Mouse (Mus musculus) myocyte (in vitro differentiated cells): Measurements from ENCODE around the gene S100a10.

Experiments used
- CEBPB ChIP-seq: IDR thresholded peaks from 2 replicates; pipeline ENCODE4 v1.6.1; 2011; ENCODE audit warnings: mild to moderate bottlenecking, moderate library complexity; ENCODE audit not compliant: poor library complexity, insufficient read depth, severe bottlenecking
- E2F4 ChIP-seq: IDR thresholded peaks from one replicate; pipeline ENCODE4 v1.6.1; 2011; ENCODE audit warnings: mild to moderate bottlenecking, control low read depth, moderate library complexity; ENCODE audit not compliant: insufficient read depth
- MAX ChIP-seq: IDR thresholded peaks from one replicate; pipeline ENCODE4 v1.6.1; 2011; ENCODE audit warnings: low read depth, mild to moderate bottlenecking, control low read depth
- MYOG ChIP-seq, 3 experiments: IDR thresholded peaks; one replicate each; pipeline ENCODE4 v1.6.1; 2011; ENCODE audit warnings: control low read depth in 2 of 3, low read depth in 2 of 3, mild to moderate bottlenecking in 2 of 3; ENCODE audit not compliant: insufficient read length in 2 of 3, control insufficient read depth in 1 of 3, insufficient read depth in 1 of 3
- POLR2A ChIP-seq: IDR thresholded peaks from one replicate; pipeline ENCODE4 v1.6.1; 2011; ENCODE audit warnings: low read depth, mild to moderate bottlenecking, control low read depth, moderate library complexity; ENCODE audit not compliant: insufficient read length
- POLR2AphosphoS2 ChIP-seq: IDR thresholded peaks from one replicate; pipeline ENCODE4 v1.6.1; 2011; ENCODE audit warnings: low read depth, control low read depth; ENCODE audit not compliant: insufficient read length
- SRF ChIP-seq: IDR thresholded peaks from one replicate; pipeline ENCODE4 v1.6.1; 2011; ENCODE audit warnings: low read depth; ENCODE audit not compliant: control insufficient read depth, insufficient read length
- TCF12 ChIP-seq: IDR thresholded peaks from one replicate; pipeline ENCODE4 v1.6.1; 2011; ENCODE audit warnings: mild to moderate bottlenecking, control low read depth; ENCODE audit not compliant: poor library complexity, insufficient read depth, severe bottlenecking
- USF1 ChIP-seq: IDR thresholded peaks from one replicate; pipeline ENCODE4 v1.6.1; 2011; ENCODE audit warnings: low read depth, mild to moderate bottlenecking, control low read depth, moderate library complexity

GRCm38 (mm10) chr3:93557471-93557870 is 2.6 kb downstream of the S100a10 start:
- no peak for TF ChIP-seq POLR2A
- no peak for TF ChIP-seq TCF12
- no peak for TF ChIP-seq MAX
- TF ChIP-seq CEBPB, result no peak
- no peak for TF ChIP-seq USF1
- TF ChIP-seq SRF, result no peak
- no peak for TF ChIP-seq MYOG (IDR thresholded peaks at IDR 0.05; ENCODE audit: control insufficient read depth in 1 of 3, insufficient read depth in 1 of 3, insufficient read length in 2 of 3, low read depth in 2 of 3)
- no peak for TF ChIP-seq E2F4
- TF ChIP-seq POLR2AphosphoS2, result no peak
